Mouse (Mus musculus) brain, embryonic 14.5 days (tissue): ENCODE data around the gene Actr1a.

Source experiments
- CTCF ChIP-seq: fragments of 200-500 bp; IDR thresholded peaks from 2 replicates; pipeline ENCODE4 v1.5.1; 2012; ENCODE audit warnings: inconsistent platforms, mild to moderate bottlenecking, moderate library complexity, borderline replicate concordance; ENCODE audit not compliant: insufficient read depth, insufficient read length; ENCODE audit errors: extremely low read depth
- POLR2A ChIP-seq: fragments of 200-500 bp; IDR thresholded peaks from 2 replicates; pipeline ENCODE4 v1.6.1; 2012; ENCODE audit warnings: mild to moderate bottlenecking, inconsistent platforms, borderline replicate concordance; ENCODE audit not compliant: poor library complexity, insufficient read depth, insufficient read length, severe bottlenecking; ENCODE audit errors: extremely low read depth

GRCm38 (mm10) chr19:46396686-46397435, 1.3 kb upstream of the Actr1a start, which contains the start of gene Sufu:
- TF ChIP-seq CTCF (peak; percentile 86), POLR2A (peak; percentile 68; the same call in 1 of the 2 replicates)
